Mouse (Mus musculus) MEL (cell line): ENCODE data around the gene AI837181. TPM values are rescaled to one million over a fixed set of nuclear protein-coding genes. Genes with fewer than 3 reads are reported as not detected.

Experiments
- DNase-seq: peaks from one replicate; pipeline ENCODE4 v3.0.0; 2011; ENCODE audit warnings: low read depth, low spot score
- H3K27ac ChIP-seq: 2 replicates; pipeline ENCODE4 v1.5.1; 2012; ENCODE audit warnings: low read depth, mild to moderate bottlenecking, control low read depth, low read length, moderate library complexity; ENCODE audit not compliant: control insufficient read depth
- H3K27me3 ChIP-seq, 2 experiments: fragments of 150-350 bp in 1 of 2; sonication (generic) in 1 of 2; 2 replicates each; pipeline ENCODE4 v1.6.1; 2012; ENCODE audit warnings: low read length in 2 of 2, mild to moderate bottlenecking in 2 of 2, improper control_type of control experiment in 1 of 2, moderate library complexity in 1 of 2; ENCODE audit not compliant: insufficient read depth in 2 of 2, control insufficient read depth in 1 of 2
- H3K36me3 ChIP-seq, 2 experiments: 2 replicates each; pipeline ENCODE4 v1.6.1; 2012 to 2014; ENCODE audit warnings: low read length in 2 of 2, improper control_type of control experiment in 1 of 2, inconsistent platforms in 1 of 2, mild to moderate bottlenecking in 1 of 2; ENCODE audit not compliant: insufficient read depth in 2 of 2, control insufficient read depth in 1 of 2
- H3K4me1 ChIP-seq, 2 experiments: fragments of 150-350 bp in 1 of 2; sonication (generic) in 1 of 2; 2 replicates each; pipeline ENCODE4 v1.6.1; 2012; ENCODE audit warnings: low read length in 2 of 2, improper control_type of control experiment in 1 of 2, mild to moderate bottlenecking in 1 of 2; ENCODE audit not compliant: insufficient read depth in 2 of 2, control insufficient read depth in 1 of 2
- H3K4me3 ChIP-seq, 2 experiments: fragments of 150-350 bp in 1 of 2; sonication (generic) in 1 of 2; 2 replicates each; pipeline ENCODE4 v1.5.1; 2012; ENCODE audit warnings: low read depth in 2 of 2, low read length in 2 of 2, mild to moderate bottlenecking in 2 of 2, moderate library complexity in 2 of 2, control low read depth in 1 of 2, improper control_type of control experiment in 1 of 2; ENCODE audit not compliant: control insufficient read depth in 1 of 2, insufficient read depth in 1 of 2
- H3K79me2 ChIP-seq: 2 replicates; pipeline ENCODE4 v1.6.1; 2012; ENCODE audit warnings: mild to moderate bottlenecking, low read length, moderate library complexity; ENCODE audit not compliant: control insufficient read depth, poor library complexity, insufficient read depth
- H3K9ac ChIP-seq: 2 replicates; pipeline ENCODE4 v1.6.1; 2012; ENCODE audit warnings: low read depth, mild to moderate bottlenecking, control low read depth, low read length, moderate library complexity; ENCODE audit not compliant: control insufficient read depth, poor library complexity, severe bottlenecking
- H3K9me3 ChIP-seq: fragments of 150-350 bp; sonication (generic); replicated peaks from 2 replicates; pipeline ENCODE4 v1.6.1; 2012; ENCODE audit warnings: mild to moderate bottlenecking, low read length, improper control_type of control experiment, moderate library complexity; ENCODE audit not compliant: insufficient read depth
- CHD1 ChIP-seq: IDR thresholded peaks from 2 replicates; pipeline ENCODE4 v1.6.1; 2012; ENCODE audit warnings: low read depth, mild to moderate bottlenecking, inconsistent platforms, low read length, improper control_type of control experiment
- CHD2 ChIP-seq: IDR thresholded peaks from 2 replicates; pipeline ENCODE4 v1.6.1; 2011; ENCODE audit warnings: low read length, improper control_type of control experiment
- ELF1 ChIP-seq: IDR thresholded peaks from 2 replicates; pipeline ENCODE4 v1.6.1; 2014; ENCODE audit warnings: low read depth, mild to moderate bottlenecking, inconsistent platforms, low read length, improper control_type of control experiment, moderate library complexity
- EP300 ChIP-seq, 2 experiments: IDR thresholded peaks; 2 replicates each; pipeline ENCODE4 v1.6.1; 2011; ENCODE audit warnings: improper control_type of control experiment in 2 of 2, low read length in 2 of 2, low read depth in 1 of 2, mild to moderate bottlenecking in 1 of 2
- HCFC1 ChIP-seq: IDR thresholded peaks from 2 replicates; pipeline ENCODE4 v1.6.1; 2012; ENCODE audit warnings: low read depth, mild to moderate bottlenecking, inconsistent platforms, low read length, improper control_type of control experiment, moderate library complexity
- KAT2A ChIP-seq: conservative IDR thresholded peaks from 2 replicates; pipeline ENCODE4 v1.6.1; 2012; ENCODE audit warnings: low read depth, low read length, improper control_type of control experiment, inconsistent platforms
- MAFK ChIP-seq: IDR thresholded peaks from 2 replicates; pipeline ENCODE4 v1.6.1; 2011; ENCODE audit warnings: low read depth, mild to moderate bottlenecking, low read length, improper control_type of control experiment, borderline replicate concordance
- MXI1 ChIP-seq: IDR thresholded peaks from 2 replicates; pipeline ENCODE4 v1.6.1; 2011; ENCODE audit warnings: mild to moderate bottlenecking, low read depth, low read length, improper control_type of control experiment
- MYC ChIP-seq: IDR thresholded peaks from 2 replicates; pipeline ENCODE4 v1.6.1; 2011; ENCODE audit warnings: low read depth, mild to moderate bottlenecking, low read length, improper control_type of control experiment, moderate library complexity
- NELFE ChIP-seq: IDR thresholded peaks from 2 replicates; pipeline ENCODE4 v1.6.1; 2011; ENCODE audit warnings: low read depth, low read length, improper control_type of control experiment
- POLR2A ChIP-seq, 2 experiments: IDR thresholded peaks; 2 replicates each; pipeline ENCODE4 v1.6.1; 2011 to 2012; ENCODE audit warnings: low read length in 2 of 2, mild to moderate bottlenecking in 2 of 2, control low read depth in 1 of 2, improper control_type of control experiment in 1 of 2, low read depth in 1 of 2, moderate library complexity in 1 of 2; ENCODE audit not compliant: control insufficient read depth in 1 of 2, insufficient read depth in 1 of 2, poor library complexity in 1 of 2
- POLR2AphosphoS2 ChIP-seq: IDR thresholded peaks from 2 replicates; pipeline ENCODE4 v1.6.1; 2011; ENCODE audit warnings: low read length, improper control_type of control experiment
- SIN3A ChIP-seq: IDR thresholded peaks from 2 replicates; pipeline ENCODE4 v1.6.1; 2012; ENCODE audit warnings: low read length, improper control_type of control experiment, inconsistent platforms
- SMC3 ChIP-seq: IDR thresholded peaks from 2 replicates; pipeline ENCODE4 v1.6.1; 2011; ENCODE audit warnings: low read depth, low read length, improper control_type of control experiment
- TBP ChIP-seq: IDR thresholded peaks from 2 replicates; pipeline ENCODE4 v1.8.0; 2011; ENCODE audit warnings: low read depth, low read length, improper control_type of control experiment
- TCF12 ChIP-seq: IDR thresholded peaks from 2 replicates; pipeline ENCODE4 v1.6.1; 2014; ENCODE audit warnings: low read depth, mild to moderate bottlenecking, inconsistent platforms, low read length, improper control_type of control experiment, moderate library complexity
- UBTF ChIP-seq: IDR thresholded peaks from 2 replicates; pipeline ENCODE4 v1.6.1; 2012; ENCODE audit warnings: low read depth, mild to moderate bottlenecking, inconsistent platforms, low read length, improper control_type of control experiment, moderate library complexity, borderline replicate concordance; ENCODE audit not compliant: insufficient read depth
- USF1 ChIP-seq: IDR thresholded peaks from 2 replicates; pipeline ENCODE4 v1.6.1; 2014; ENCODE audit warnings: low read depth, mild to moderate bottlenecking, inconsistent platforms, low read length, improper control_type of control experiment, moderate library complexity
- ZMIZ1 ChIP-seq: IDR thresholded peaks from 2 replicates; pipeline ENCODE4 v1.6.1; 2012; ENCODE audit warnings: low read depth, mild to moderate bottlenecking, inconsistent platforms, low read length, improper control_type of control experiment, moderate library complexity
- polyA plus RNA-seq, 2 experiments: library from polyadenylated mRNA; stranded (reverse) in 1 of 2; unstranded in 1 of 2; fragments of >175 nt in 1 of 2; fragments of >200 nt in 1 of 2; gene quantifications; 2 replicates each; pipeline versions ENCODE4 v1.2.1 to v1.2.4; 2012; ENCODE audit warnings: low replicate concordance in 2 of 2, low read depth in 1 of 2; ENCODE audit not compliant: insufficient read length in 2 of 2, insufficient read depth in 1 of 2, missing spikeins in 1 of 2
- total RNA-seq: library from RNA; depleted of rRNA; stranded (reverse); fragments of 300-350 nt; gene quantifications from 2 replicates; pipeline ENCODE4 v1.2.3, GENCODE M21; 2012

The AI837181 gene
- total and polyA plus RNA-seq, 3 experiments = 8.9 to 41.3 TPM; not detected in 1

GRCm38 (mm10) chr19:5459896-5460295 is 35.0 kb downstream of the AI837181 start:
- Histone ChIP-seq H3K79me2 (peaks cover 17% of the 10 kb centered on the region), H3K9me3 (no peaks in the 10 kb centered on the region), H3K9ac (peak overlapping the region; percentile 82)
- TF ChIP-seq NELFE (no peak), EP300 (IDR thresholded peaks at IDR 0.05; ENCODE audit: low read depth in 1 of 2, low read length in 2 of 2) (0 out of 4 replicates have a peak, but pooled peaks of 1 of the 2 experiments have one; percentile 15)
- TF ChIP-seq, all 39 proteins: peak for 1
- H3K27ac ChIP-seq = peak overlapping the region; percentile 83
- no peaks in the 10 kb centered on the region for H3K27me3 ChIP-seq
- H3K4me1 ChIP-seq = peaks cover 0 to 31% of the 10 kb centered on the region in 2 experiments
- H3K4me3 ChIP-seq = peak overlapping the region; percentile 95 to 99
- peaks cover 0 to 5% of the 10 kb centered on the region in 2 experiments; a peak in 2 of 4 replicates for H3K36me3 ChIP-seq
- no peak for DNase-seq

GRCm38 (mm10) chr19:5460465-5460911 is 35.5 kb downstream of the AI837181 start, which contains the start of gene Fibp:
TSS of gene Fibp (plus strand) at chr19:5460615.
- peak within 1 kb of the TSS; percentile 95 to 99 for H3K4me3 ChIP-seq
- H3K9ac ChIP-seq = peak within 1 kb of the TSS; percentile 89
- H3K36me3 ChIP-seq = peaks cover 0 to 5% of the 10 kb centered on the region in 2 experiments; a peak in 2 of 4 replicates
- H3K27ac ChIP-seq = peak within 1 kb of the TSS; percentile 83
- TF ChIP-seq EP300 (IDR thresholded peaks at IDR 0.05; ENCODE audit: low read depth in 1 of 2, low read length in 2 of 2) = no peak
- no peak for TF ChIP-seq CHD2
- TF ChIP-seq MAFK = no peak
- TF ChIP-seq TCF12 = peak; percentile 76
- TF ChIP-seq POLR2AphosphoS2 = peak; percentile 93
- TF ChIP-seq ELF1 = peak; percentile 93
- TF ChIP-seq POLR2A (IDR thresholded peaks at IDR 0.05; ENCODE audit: control insufficient read depth in 1 of 2, insufficient read depth in 1 of 2, low read depth in 1 of 2, low read length in 2 of 2, poor library complexity in 1 of 2) = peak; percentile 89 to 96
- TF ChIP-seq ZMIZ1 = peak; percentile 72; the same call in 1 of the 2 replicates
- peak; percentile 25; the same call in 1 of the 2 replicates for TF ChIP-seq KAT2A
- peak; percentile 93 for TF ChIP-seq TBP
- TF ChIP-seq SMC3 = no peak
- 0 out of 2 replicates have a peak, but pooled peaks have one; percentile 37 for TF ChIP-seq MYC
- TF ChIP-seq SIN3A = peak; percentile 91
- TF ChIP-seq CHD1 = no peak
- TF ChIP-seq NELFE = peak; percentile 91
- TF ChIP-seq UBTF = peak; percentile 89; the same call in 1 of the 2 replicates
- TF ChIP-seq MXI1 = peak; percentile 88
- TF ChIP-seq USF1 = 0 out of 2 replicates have a peak, but pooled peaks have one; percentile 29
- peak; percentile 91 for TF ChIP-seq HCFC1
- TF ChIP-seq, all 39 proteins: peak for 14
- H3K4me1 ChIP-seq = peaks cover 0 to 30% of the 10 kb centered on the region in 2 experiments
- no peaks in the 10 kb centered on the region for H3K27me3 ChIP-seq
- H3K9me3 ChIP-seq = no peaks in the 10 kb centered on the region
- DNase-seq = peak; percentile 96
- peaks cover 13% of the 10 kb centered on the region for H3K79me2 ChIP-seq
